Mouse (Mus musculus) hindbrain, embryonic 15.5 days (tissue): ENCODE results near the gene Slc22a6. TPM values are rescaled to one million over a fixed set of nuclear protein-coding genes. Genes with fewer than 3 reads are reported as not detected.

ENCODE experiments used
- ATAC-seq: fragments of 200-750 bp; cut with Nextera tagmentation; 2 replicates; pipeline ENCODE4 v1.8.0; 2017; ENCODE audit warnings: low read depth, moderate number of reproducible peaks, moderate TSS enrichment; ENCODE audit not compliant: low FRiP score
- H3K27ac ChIP-seq: fragments of 300-500 bp; sonication (generic); replicated peaks from 2 replicates; pipeline ENCODE4 v1.5.1; 2015; ENCODE audit warnings: mild to moderate bottlenecking, inconsistent platforms
- H3K27me3 ChIP-seq: fragments of 300-500 bp; sonication (generic); 2 replicates; pipeline ENCODE4 v1.6.1; 2015; ENCODE audit warnings: control low read depth, inconsistent platforms
- H3K36me3 ChIP-seq: fragments of 300-500 bp; sonication (generic); 2 replicates; pipeline ENCODE4 v1.6.1; 2015; ENCODE audit warnings: control low read depth, inconsistent platforms
- H3K4me1 ChIP-seq: fragments of 300-500 bp; sonication (generic); replicated peaks from 2 replicates; pipeline ENCODE4 v1.6.1; 2015; ENCODE audit warnings: control low read depth, inconsistent platforms
- H3K4me2 ChIP-seq: fragments of 300-500 bp; sonication (generic); 2 replicates; pipeline ENCODE4 v1.6.1; 2015; ENCODE audit warnings: moderate library complexity, mild to moderate bottlenecking, inconsistent platforms
- H3K4me3 ChIP-seq: fragments of 300-500 bp; sonication (generic); 2 replicates; pipeline ENCODE4 v1.5.1; 2015; ENCODE audit warnings: mild to moderate bottlenecking, inconsistent platforms
- H3K9ac ChIP-seq: fragments of 300-500 bp; sonication (generic); 2 replicates; pipeline ENCODE4 v1.6.1; 2015; ENCODE audit warnings: inconsistent platforms
- H3K9me3 ChIP-seq: fragments of 300-500 bp; sonication (generic); 2 replicates; pipeline ENCODE4 v1.6.1; 2016; ENCODE audit warnings: control low read depth, inconsistent platforms
- WGBS: fragments of 180-500 bp; shearing (Covaris S2); methylation state at CpG from one replicate; pipeline ENCODE4 v1.1.7; 2015; 5-methylcytosine and 5-hydroxymethylcytosine counted together
- polyA plus RNA-seq: library from polyadenylated mRNA; unstranded; fragments of >200 nt; fragmentation: Nextera tagmentation; extraction: Ambion mirVana; gene quantifications from 2 replicates; pipeline ENCODE4 v1.2.1, GENCODE M21; 2015

Gene Slc22a6
- polyA plus RNA-seq, 1 experiment from 2014 or later, result 9.6 TPM

- no peaks in the 10 kb centered on the region for H3K27me3 ChIP-seq
- H3K9me3 ChIP-seq, result no peaks in the 10 kb centered on the region
- no peak within 1 kb of the TSS for H3K27ac ChIP-seq
- H3K4me2 ChIP-seq, result peak within 1 kb of the TSS; percentile 96
- peaks cover 26% of the 10 kb centered on the region for H3K4me1 ChIP-seq
- peak within 1 kb of the TSS; percentile 49 for H3K4me3 ChIP-seq
- ATAC-seq, result 0 out of 2 replicates have a peak, but pooled peaks have one; percentile 15
- no peaks in the 10 kb centered on the region for H3K36me3 ChIP-seq
- no peak within 1 kb of the TSS for H3K9ac ChIP-seq
- 74% methylated on average over 9 of the region's 9 CpGs for WGBS
Measured at GRCm38 (mm10) chr19:8663360-8663839, 45.6 kb downstream of the Slc22a6 start, which contains the start of gene Chrm1. Gene Chrm1 (plus strand): TSS chr19:8663789.

- 52% methylated on average over 10 of the region's 10 CpGs for WGBS
- H3K4me2 ChIP-seq, result peak overlapping the region; percentile 29; the same call in 1 of the 2 replicates
- H3K9me3 ChIP-seq, result no peaks in the 10 kb centered on the region
- no peak overlapping the region for H3K4me3 ChIP-seq
- 0 out of 2 replicates have a peak, but pooled peaks have one; percentile 2 for ATAC-seq
- no peaks in the 10 kb centered on the region for H3K36me3 ChIP-seq
- H3K4me1 ChIP-seq, result peaks cover 26% of the 10 kb centered on the region
- no peak overlapping the region for H3K9ac ChIP-seq
- H3K27me3 ChIP-seq, result no peaks in the 10 kb centered on the region
- H3K27ac ChIP-seq, result no peak overlapping the region
Measured at GRCm38 (mm10) chr19:8663911-8664421, 46.1 kb downstream of the Slc22a6 start.

- Histone ChIP-seq H3K4me2 (peak overlapping the region; percentile 29; the same call in 1 of the 2 replicates), H3K9ac (no peak overlapping the region), H3K9me3 (no peaks in the 10 kb centered on the region), H3K36me3 (no peaks in the 10 kb centered on the region), H3K4me3 (no peak overlapping the region), H3K27ac (no peak overlapping the region), H3K27me3 (no peaks in the 10 kb centered on the region), H3K4me1 (peaks cover 26% of the 10 kb centered on the region)
- no peak for ATAC-seq
- WGBS, result 88% methylated on average over 3 of the region's 3 CpGs
Measured at GRCm38 (mm10) chr19:8664859-8665258, 47.0 kb downstream of the Slc22a6 start.

GRCm38 (mm10) chr19:8665746-8666145 is 47.9 kb downstream of the Slc22a6 start:
- H3K4me1 ChIP-seq, result peaks cover 26% of the 10 kb centered on the region
- H3K27me3 ChIP-seq, result no peaks in the 10 kb centered on the region
- no peak overlapping the region for H3K9ac ChIP-seq
- H3K27ac ChIP-seq, result no peak overlapping the region
- no peak overlapping the region for H3K4me2 ChIP-seq
- no peaks in the 10 kb centered on the region for H3K36me3 ChIP-seq
- H3K9me3 ChIP-seq, result no peaks in the 10 kb centered on the region
- no peak for ATAC-seq
- WGBS, result 44% methylated on average over 5 of the region's 5 CpGs
- H3K4me3 ChIP-seq, result no peak overlapping the region

- H3K36me3 ChIP-seq, result no peaks in the 10 kb centered on the region
- no peaks in the 10 kb centered on the region for H3K27me3 ChIP-seq
- H3K9me3 ChIP-seq, result no peaks in the 10 kb centered on the region
- no peak overlapping the region for H3K4me3 ChIP-seq
- ATAC-seq, result no peak
- H3K4me1 ChIP-seq, result no peaks in the 10 kb centered on the region
- no peak overlapping the region for H3K27ac ChIP-seq
- no peak overlapping the region for H3K9ac ChIP-seq
- 95% methylated on average over 3 of the region's 3 CpGs for WGBS
- no peak overlapping the region for H3K4me2 ChIP-seq
Measured at GRCm38 (mm10) chr19:8672859-8673258, 55.0 kb downstream of the Slc22a6 start.

- 80% methylated on average over 9 of the region's 9 CpGs for WGBS
- no peak for ATAC-seq
Measured at GRCm38 (mm10) chr19:8673336-8674063, 55.7 kb downstream of the Slc22a6 start.

More at GRCm38 (mm10) chr19:8673336-8674063, 55.7 kb downstream of the Slc22a6 start:
- no peak overlapping the region for H3K4me3 ChIP-seq
- no peaks in the 10 kb centered on the region for H3K9me3 ChIP-seq
- no peaks in the 10 kb centered on the region for H3K27me3 ChIP-seq
- H3K4me2 ChIP-seq, result no peak overlapping the region
- no peak overlapping the region for H3K9ac ChIP-seq
- no peak overlapping the region for H3K27ac ChIP-seq
- no peaks in the 10 kb centered on the region for H3K36me3 ChIP-seq
- H3K4me1 ChIP-seq, result no peaks in the 10 kb centered on the region

Other genes with a start within 250 kb of the Slc22a6 start
- not detected in 2 replicates for gene Slc22a30, start 212.9 kb upstream of the Slc22a6 start, polyA plus RNA-seq
- 12.0 and 12.7 TPM in 2 replicates for gene Slc22a8, start 26.8 kb upstream of the Slc22a6 start, polyA plus RNA-seq
- gene Chrm1, start 45.8 kb downstream of the Slc22a6 start, polyA plus RNA-seq, result 0.54 and 0.67 TPM in 2 replicates
- 170 and 175 TPM in 2 replicates for gene Slc3a2, start 105.3 kb downstream of the Slc22a6 start, polyA plus RNA-seq
- 91.9 and 96.1 TPM in 2 replicates for gene Wdr74, start 117.8 kb downstream of the Slc22a6 start, polyA plus RNA-seq
- 1.3 and 1.7 TPM in 2 replicates for gene 1700092M07Rik, start 122.7 kb downstream of the Slc22a6 start, polyA plus RNA-seq
- gene Stx5a, start 123.4 kb downstream of the Slc22a6 start, polyA plus RNA-seq, result 113 and 122 TPM in 2 replicates
- 142 and 145 TPM in 2 replicates for gene Nxf1, start 139.0 kb downstream of the Slc22a6 start, polyA plus RNA-seq
- 213 and 214 TPM in 2 replicates for gene Tmem223, start 153.0 kb downstream of the Slc22a6 start, polyA plus RNA-seq
- 31.6 and 33.1 TPM in 2 replicates for gene Tmem179b, start 156.4 kb downstream of the Slc22a6 start, polyA plus RNA-seq
- 30.5 and 32.8 TPM in 2 replicates for gene Taf6l, start 168.4 kb downstream of the Slc22a6 start, polyA plus RNA-seq
- gene Polr2g, start 180.5 kb downstream of the Slc22a6 start, polyA plus RNA-seq, result 133 and 144 TPM in 2 replicates
- 7.8 and 8.6 TPM in 2 replicates for gene Zbtb3, start 184.5 kb downstream of the Slc22a6 start, polyA plus RNA-seq
- 56.8 and 58.6 TPM in 2 replicates for gene Ttc9c, start 201.3 kb downstream of the Slc22a6 start, polyA plus RNA-seq
- 5.4 and 6.5 TPM in 2 replicates for gene Hnrnpul2, start 202.0 kb downstream of the Slc22a6 start, polyA plus RNA-seq
- gene AC129217.1, start 211.7 kb downstream of the Slc22a6 start, polyA plus RNA-seq, result not detected in 2 replicates
- 101 and 104 TPM in 2 replicates for gene Bscl2, start 219.4 kb downstream of the Slc22a6 start, polyA plus RNA-seq
- gene Gng3, start 221.2 kb downstream of the Slc22a6 start, polyA plus RNA-seq, result 450 and 460 TPM in 2 replicates
- 0.61 and 0.92 TPM in 2 replicates for gene Lrrn4cl, start 232.7 kb downstream of the Slc22a6 start, polyA plus RNA-seq